Mouse (Mus musculus) lung, postnatal 25 days (tissue): ENCODE data around the gene Gga1.
A peak's percentile ranks its signal among the peaks of the same experiment; 100 is the strongest.
"Not testable (repeated sequence)": the region's sequence is repeated elsewhere in the genome, so short reads cannot be mapped to it uniquely, and the experiment has no call there.

Source experiments
- DNase-seq: peaks from one replicate; pipeline ENCODE4 v3.0.0; 2022; ENCODE audit warnings: low spot score

The Gga1 gene

GRCm38 (mm10) chr15:78845321-78845720 lies 31.7 kb upstream of the Gga1 start:
- DNase-seq = no peak

GRCm38 (mm10) chr15:78845867-78846266 lies 31.1 kb upstream of the Gga1 start:
- peak; percentile 56 for DNase-seq

GRCm38 (mm10) chr15:78846352-78846751 lies 30.6 kb upstream of the Gga1 start:
- DNase-seq = no peak

- not testable (repeated sequence) for DNase-seq
Measured at GRCm38 (mm10) chr15:78846805-78847204, 30.2 kb upstream of the Gga1 start.

- DNase-seq = peak; percentile 91
Measured at GRCm38 (mm10) chr15:78848467-78848866, 28.5 kb upstream of the Gga1 start.

- no peak for DNase-seq
Measured at GRCm38 (mm10) chr15:78849485-78849884, 27.5 kb upstream of the Gga1 start.

GRCm38 (mm10) chr15:78850059-78850824 lies 26.7 kb upstream of the Gga1 start:
- no peak for DNase-seq

- no peak for DNase-seq
Measured at GRCm38 (mm10) chr15:78850944-78851343, 26.0 kb upstream of the Gga1 start.

- peak; percentile 93 for DNase-seq
Measured at GRCm38 (mm10) chr15:78851505-78852153, 25.4 kb upstream of the Gga1 start.

- DNase-seq = no peak
Measured at GRCm38 (mm10) chr15:78855303-78855965, 21.6 kb upstream of the Gga1 start, which contains the start of gene Lgals2. Lgals2 (minus strand) TSS chr15:78855529.

GRCm38 (mm10) chr15:78857009-78857408 lies 20.0 kb upstream of the Gga1 start:
- DNase-seq = peak; percentile 72

GRCm38 (mm10) chr15:78859311-78859710 lies 17.7 kb upstream of the Gga1 start:
- DNase-seq = no peak

GRCm38 (mm10) chr15:78859714-78860113 lies 17.3 kb upstream of the Gga1 start:
- no peak for DNase-seq

GRCm38 (mm10) chr15:78862280-78862679 lies 14.7 kb upstream of the Gga1 start:
- DNase-seq = no peak

GRCm38 (mm10) chr15:78863154-78863553 lies 13.8 kb upstream of the Gga1 start:
- no peak for DNase-seq

GRCm38 (mm10) chr15:78863852-78864253 lies 13.1 kb upstream of the Gga1 start:
- no peak for DNase-seq

- DNase-seq = peak; percentile 86
Measured at GRCm38 (mm10) chr15:78868398-78868797, 8.6 kb upstream of the Gga1 start.

GRCm38 (mm10) chr15:78868826-78869233 lies 8.2 kb upstream of the Gga1 start:
- no peak for DNase-seq

- DNase-seq = peak; percentile 66
Measured at GRCm38 (mm10) chr15:78869775-78870174, 7.2 kb upstream of the Gga1 start.

- DNase-seq = no peak
Measured at GRCm38 (mm10) chr15:78872021-78872608, 4.9 kb upstream of the Gga1 start.

- DNase-seq = no peak
Measured at GRCm38 (mm10) chr15:78873803-78874435, 3.1 kb upstream of the Gga1 start.

- DNase-seq = no peak
Measured at GRCm38 (mm10) chr15:78874989-78875388, 2.0 kb upstream of the Gga1 start.
